Mouse (Mus musculus) heart, postnatal 0 days (tissue): ENCODE measurements at regions not wholly inside any gene's neighbourhood (a gene's known extent, or its start where the extent isn't known, plus 50 kb on each side); places are given as distances from the start of the nearest gene placed in this dataset.

Experiments used
- ATAC-seq: fragments of 200-750 bp; cut with Nextera tagmentation; 2 replicates; pipeline ENCODE4 v1.8.0; 2017; ENCODE audit warnings: low read depth, moderate number of reproducible peaks, moderate library complexity; ENCODE audit not compliant: insufficient read depth
- DNase-seq: peaks from one replicate; pipeline ENCODE4 v3.0.0-alpha.2; 2016; ENCODE audit warnings: low spot score
- H3K27ac ChIP-seq: fragments of 300-500 bp; sonication (generic); 2 replicates; pipeline ENCODE4 v1.5.1; 2014; ENCODE audit warnings: low read depth, mild to moderate bottlenecking
- H3K27me3 ChIP-seq: fragments of 300-500 bp; sonication (generic); 2 replicates; pipeline ENCODE4 v1.6.1; 2014; ENCODE audit warnings: low read length, mixed read lengths; ENCODE audit not compliant: control insufficient read depth, insufficient read depth
- H3K36me3 ChIP-seq: fragments of 300-500 bp; sonication (generic); replicated peaks from 2 replicates; pipeline ENCODE4 v1.6.1; 2014; ENCODE audit warnings: low read length, mixed read lengths; ENCODE audit not compliant: control insufficient read depth, insufficient read depth
- H3K4me1 ChIP-seq: fragments of 300-500 bp; sonication (generic); 2 replicates; pipeline ENCODE4 v1.6.1; 2014; ENCODE audit warnings: antibody characterized with exemption; ENCODE audit not compliant: control insufficient read depth, insufficient read depth
- H3K4me2 ChIP-seq: fragments of 300-500 bp; sonication (generic); 2 replicates; pipeline ENCODE4 v1.6.1; 2014; ENCODE audit warnings: low read depth, mild to moderate bottlenecking, low read length, moderate library complexity
- H3K4me3 ChIP-seq: fragments of 300-500 bp; sonication (generic); 2 replicates; pipeline ENCODE4 v1.5.1; 2014; ENCODE audit warnings: low read depth, low read length
- H3K9ac ChIP-seq: fragments of 300-500 bp; sonication (generic); replicated peaks from 2 replicates; pipeline ENCODE4 v1.6.1; 2014; ENCODE audit warnings: low read depth, low read length, mixed read lengths
- H3K9me3 ChIP-seq: fragments of 300-500 bp; sonication (generic); replicated peaks from 2 replicates; pipeline ENCODE4 v1.6.1; 2016; ENCODE audit warnings: low read length; ENCODE audit not compliant: control insufficient read depth
- CTCF ChIP-seq: IDR thresholded peaks from 2 replicates; pipeline ENCODE4 v1.5.1; 2016; ENCODE audit warnings: antibody characterized with exemption, control low read depth, low read depth
- EP300 ChIP-seq: IDR thresholded peaks from 2 replicates; pipeline ENCODE4 v1.6.1; 2016; ENCODE audit warnings: antibody characterized with exemption, low read depth
- WGBS: fragments of 180-500 bp; shearing (Covaris S2); extraction: QIAGEN DNeasy Blood & Tissue Kit; methylation state at CpG from one replicate; pipeline ENCODE4 v1.1.7; 2014; 5-methylcytosine and 5-hydroxymethylcytosine counted together

DNA sequence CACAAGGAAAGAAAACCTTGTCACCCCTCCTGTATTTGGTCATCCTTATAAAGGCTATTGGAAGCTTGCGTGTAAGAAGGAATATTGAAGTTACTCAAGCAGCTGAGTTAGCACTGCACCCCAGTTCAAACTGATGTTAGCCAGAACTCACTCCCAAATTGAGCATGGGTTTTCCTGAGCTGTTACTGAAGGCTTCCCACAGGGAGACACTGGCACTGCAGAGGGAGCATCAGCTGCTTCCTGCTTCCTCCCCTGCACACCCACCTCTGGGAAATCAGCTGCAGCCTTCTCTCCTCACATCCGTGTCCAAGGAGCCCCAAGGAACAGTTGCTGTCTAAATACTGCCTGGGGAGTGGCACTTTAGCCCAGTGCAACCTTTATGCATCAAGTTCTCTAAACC, 163.2 kb upstream of the 1700066M21Rik start:
- Histone ChIP-seq H3K4me3 (no peak overlapping the region), H3K4me2 (no peak overlapping the region), H3K36me3 (no peaks in the 10 kb centered on the region), H3K27ac (no peak overlapping the region), H3K9ac (no peak overlapping the region), H3K4me1 (no peaks in the 10 kb centered on the region), H3K9me3 (no peaks in the 10 kb centered on the region), H3K27me3 (no peaks in the 10 kb centered on the region)
- no peak for ATAC-seq
- TF ChIP-seq EP300 (no peak), CTCF (no peak)
- DNase-seq = no peak
- WGBS = 70% methylated on average over 2 of the region's 2 CpGs

DNA sequence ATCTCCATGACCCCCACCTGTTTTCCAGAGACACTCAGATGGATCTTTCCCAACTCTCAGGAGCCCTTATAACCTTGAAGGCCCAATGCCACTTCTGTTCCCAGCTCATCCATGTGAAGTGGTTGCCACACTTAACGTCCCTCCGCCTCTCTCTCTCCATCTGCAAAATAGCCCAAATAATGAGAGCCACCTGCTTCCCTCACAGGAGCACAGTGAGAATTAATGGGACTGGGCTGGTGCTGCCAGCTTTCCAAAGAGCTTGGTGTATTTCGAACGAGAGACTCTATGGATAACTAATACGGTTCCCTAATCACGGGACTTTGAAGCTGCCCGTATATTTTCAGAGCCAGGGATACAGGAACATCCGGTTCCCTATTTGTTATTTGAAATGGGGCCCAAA, 159.8 kb upstream of the 1700066M21Rik start:
- Histone ChIP-seq H3K4me2 (no peak overlapping the region), H3K9ac (no peak overlapping the region), H3K9me3 (no peaks in the 10 kb centered on the region), H3K4me1 (no peaks in the 10 kb centered on the region), H3K27ac (no peak overlapping the region), H3K4me3 (no peak overlapping the region), H3K36me3 (no peaks in the 10 kb centered on the region), H3K27me3 (no peaks in the 10 kb centered on the region)
- ATAC-seq = no peak
- no peak for TF ChIP-seq EP300
- TF ChIP-seq CTCF = no peak
- DNase-seq = no peak
- 89% methylated on average over 8 of the region's 8 CpGs for WGBS

DNA sequence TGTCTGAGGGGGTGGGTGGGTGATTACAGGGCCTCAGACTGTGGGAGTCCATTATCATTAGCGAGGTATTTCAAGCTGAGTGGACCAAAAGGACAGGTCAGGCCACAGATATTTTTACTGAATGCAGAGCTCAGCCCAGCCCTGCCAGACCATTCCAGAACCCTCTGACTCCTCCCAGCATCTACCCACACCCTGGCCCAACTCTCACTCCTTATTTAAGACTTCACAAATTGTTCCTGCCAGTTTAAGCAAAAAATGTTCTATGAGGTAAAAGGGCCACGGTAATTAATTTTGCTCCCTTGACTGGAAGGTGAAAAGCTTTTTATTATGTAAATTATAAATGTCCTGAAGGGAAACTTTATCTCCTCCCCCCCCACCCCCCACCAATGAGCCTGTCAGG, 159.3 kb upstream of the 1700066M21Rik start:
- H3K4me1 ChIP-seq = no peaks in the 10 kb centered on the region
- no peaks in the 10 kb centered on the region for H3K36me3 ChIP-seq
- 73% methylated on average over 2 of the region's 2 CpGs for WGBS

DNA sequence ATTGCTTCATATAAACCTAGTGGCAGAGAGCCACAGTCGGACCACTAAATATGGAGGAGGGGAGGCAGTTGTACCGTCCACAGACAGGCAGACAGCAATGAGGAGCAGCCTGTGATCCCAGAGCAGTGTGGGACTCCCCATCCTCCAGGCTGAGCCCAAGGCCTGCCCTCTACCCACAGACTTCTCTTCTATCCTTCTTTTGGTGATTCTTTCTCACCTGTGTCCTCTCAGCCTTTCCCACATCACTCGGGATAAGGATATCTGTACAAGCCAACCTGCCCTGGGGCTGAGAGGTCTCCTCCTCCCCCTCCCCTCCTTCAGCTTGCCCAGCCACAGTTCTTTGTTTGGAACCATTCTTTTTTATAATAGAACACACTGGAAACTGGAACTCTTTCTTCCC, 158.8 kb upstream of the 1700066M21Rik start:
- WGBS = 62% methylated on average over 3 of the region's 3 CpGs
- no peak overlapping the region for H3K27ac ChIP-seq

More for the DNA sequence above, 159.3 kb upstream of the 1700066M21Rik start:
- TF ChIP-seq CTCF (no peak), EP300 (no peak)
- DNase-seq = no peak
- Histone ChIP-seq H3K4me2 (no peak overlapping the region), H3K27me3 (no peaks in the 10 kb centered on the region), H3K9ac (no peak overlapping the region), H3K4me3 (no peak overlapping the region), H3K9me3 (no peaks in the 10 kb centered on the region), H3K27ac (no peak overlapping the region)
- ATAC-seq = no peak

GRCm38 (mm10) chr1:57224425-57225104, 152.9 kb upstream of the 1700066M21Rik start:
- no peak for ATAC-seq
- no peaks in the 10 kb centered on the region for H3K9me3 ChIP-seq
- H3K4me3 ChIP-seq = no peak overlapping the region
- TF ChIP-seq EP300 (no peak), CTCF (no peak)
- DNase-seq = no peak
- no peak overlapping the region for H3K27ac ChIP-seq
- WGBS = 62% methylated on average over 10 of the region's 10 CpGs
- no peaks in the 10 kb centered on the region for H3K27me3 ChIP-seq
- H3K36me3 ChIP-seq = no peaks in the 10 kb centered on the region
- H3K4me1 ChIP-seq = no peaks in the 10 kb centered on the region
- no peak overlapping the region for H3K4me2 ChIP-seq
- H3K9ac ChIP-seq = no peak overlapping the region

More for the DNA sequence above, 158.8 kb upstream of the 1700066M21Rik start:
- H3K9ac ChIP-seq = no peak overlapping the region
- no peak overlapping the region for H3K4me3 ChIP-seq
- no peaks in the 10 kb centered on the region for H3K9me3 ChIP-seq
- TF ChIP-seq CTCF (no peak), EP300 (no peak)
- no peaks in the 10 kb centered on the region for H3K36me3 ChIP-seq
- ATAC-seq (no peak), DNase-seq (no peak)
- H3K4me2 ChIP-seq = no peak overlapping the region
- no peaks in the 10 kb centered on the region for H3K4me1 ChIP-seq
- no peaks in the 10 kb centered on the region for H3K27me3 ChIP-seq
